Mouse (Mus musculus): ENCODE measurements around the gene Cdnf. TPM values are rescaled to one million over a fixed set of nuclear protein-coding genes. Genes with fewer than 3 reads are reported as not detected.

Gene Cdnf
- polyA plus RNA-seq, 1 experiment: 0.14 TPM

DNA sequence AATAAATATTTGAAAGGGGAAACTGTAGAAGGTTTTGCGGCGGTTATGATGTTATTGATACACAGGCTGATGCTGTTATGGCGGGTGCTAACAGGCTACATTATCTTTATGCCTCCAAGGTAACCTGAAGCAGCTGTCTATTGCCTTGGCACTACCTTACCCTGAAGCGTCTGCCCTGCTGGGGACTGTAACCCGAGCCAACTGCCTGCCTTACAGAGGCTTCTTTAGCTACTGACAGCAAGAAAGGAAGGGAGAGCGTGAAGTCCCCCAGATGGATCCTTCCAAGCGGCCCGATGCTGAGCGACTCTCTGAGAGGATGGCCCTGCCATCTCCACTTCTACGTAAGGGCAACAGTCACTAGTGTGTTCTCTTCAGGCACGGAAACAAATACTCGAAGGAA is 57.4 kb downstream of the Cdnf start, which contains the start of gene Fam107b:
TSS of gene Fam107b (plus strand) at position 303 of the 400 bp plus-strand sequence.
- TF ChIP-seq GATA1 (IDR thresholded peaks at IDR 0.05; ENCODE audit: low read length): no peak

DNA sequence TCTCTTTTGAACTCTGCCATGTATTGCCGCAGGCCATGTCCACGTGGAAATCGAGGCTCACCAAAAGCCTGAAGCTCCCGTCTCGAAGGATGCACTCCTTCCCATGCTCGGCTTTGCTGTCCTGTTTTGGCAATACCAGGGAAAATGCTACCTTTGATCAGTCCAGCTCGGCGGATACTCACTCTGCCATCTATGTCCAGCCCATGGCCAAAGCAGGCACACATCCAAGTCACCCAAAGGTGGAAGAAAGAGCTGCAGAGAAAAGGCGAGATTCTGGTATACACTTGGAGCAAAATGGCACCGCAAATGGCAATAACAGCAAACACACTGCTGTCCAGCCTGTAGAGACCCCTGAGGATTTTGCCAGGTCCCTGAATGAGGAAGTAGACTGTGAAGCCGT is 57.8 kb downstream of the Cdnf start:
- TF ChIP-seq GATA1 (IDR thresholded peaks at IDR 0.05; ENCODE audit: low read length): no peak

- no peak for TF ChIP-seq GATA1 (IDR thresholded peaks at IDR 0.05; ENCODE audit: low read length)
Measured at GRCm38 (mm10) chr2:3573883-3574282, 61.1 kb downstream of the Cdnf start.

DNA sequence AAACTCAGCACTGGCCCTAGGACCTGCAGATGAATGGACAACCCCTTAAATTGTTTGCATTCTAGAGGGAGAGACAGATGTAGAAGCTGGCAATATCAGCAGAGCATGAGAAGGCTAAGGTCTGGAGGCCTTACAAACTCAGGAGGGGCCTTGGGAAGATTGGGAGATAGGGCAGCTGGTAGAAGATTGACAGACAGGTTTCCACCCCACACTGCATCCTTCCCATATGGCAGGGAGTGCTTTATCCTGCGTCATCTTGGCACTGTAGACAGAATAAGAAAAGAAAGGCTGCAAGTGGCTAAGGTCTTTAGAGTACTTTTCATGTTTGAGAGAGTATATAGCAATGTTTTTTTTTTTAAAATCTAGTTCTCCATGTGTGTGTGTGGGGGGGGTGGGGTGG is 62.3 kb downstream of the Cdnf start:
- no peak for TF ChIP-seq GATA1 (IDR thresholded peaks at IDR 0.05; ENCODE audit: low read length)

Other genes starting within 250 kb of the Cdnf start
- 9.4 and 11.1 TPM in 2 replicates for gene Nmt2, start 228.8 kb upstream of the Cdnf start, polyA plus RNA-seq (2012)
- gene Rpp38, start 180.4 kb upstream of the Cdnf start, polyA plus RNA-seq (2012): 1.5 and 1.8 TPM in 2 replicates
- not detected in 2 replicates for gene Acbd7, start 176.9 kb upstream of the Cdnf start, polyA plus RNA-seq (2012)
- not detected in 2 replicates for gene Olah, start 115.8 kb upstream of the Cdnf start, polyA plus RNA-seq (2012)
- not detected in 2 replicates for gene Meig1, start 90.4 kb upstream of the Cdnf start, polyA plus RNA-seq (2012)
- gene Dclre1c, start 88.9 kb upstream of the Cdnf start, polyA plus RNA-seq (2012): 0.62 and 0.78 TPM in 2 replicates
- 6.5 and 9.4 TPM in 2 replicates for gene Suv39h2, start 38.0 kb upstream of the Cdnf start, polyA plus RNA-seq (2012)
- gene Gm45902, start 240 bp upstream of the Cdnf start, polyA plus RNA-seq (2012): 2.9 and 4.2 TPM in 2 replicates
- gene Hspa14, start 216 bp upstream of the Cdnf start, polyA plus RNA-seq (2012): 8.7 and 9.9 TPM in 2 replicates
- 0.32 and 2.1 TPM in 2 replicates for gene Fam107b, start 57.5 kb downstream of the Cdnf start, polyA plus RNA-seq (2012)